Mouse (Mus musculus) spleen, adult 2 months (tissue): ENCODE measurements around the gene Gm49368. TPM values are rescaled to one million over a fixed set of nuclear protein-coding genes. Genes with fewer than 3 reads are reported as not detected.
A peak's percentile ranks its signal among the peaks of the same experiment; 100 is the strongest.

Experiments used
- DNase-seq, 2 experiments: peaks; one replicate each; pipeline versions ENCODE4 v3.0.0 to v3.0.0-alpha.2; 2012 to 2021; ENCODE audit warnings: low spot score in 2 of 2, low read depth in 1 of 2
- H3K27ac ChIP-seq: fragments of 200-500 bp; 2 replicates; pipeline ENCODE4 v1.5.1; 2012; ENCODE audit warnings: low read length, inconsistent platforms; ENCODE audit not compliant: insufficient read depth
- H3K27me3 ChIP-seq: fragments of 200-500 bp; 2 replicates; pipeline ENCODE4 v1.6.1; 2012; ENCODE audit warnings: mild to moderate bottlenecking, moderate library complexity, low read length, inconsistent platforms; ENCODE audit not compliant: control insufficient read depth, insufficient read depth
- H3K36me3 ChIP-seq: fragments of 200-500 bp; 2 replicates; pipeline ENCODE4 v1.6.1; 2012; ENCODE audit warnings: mild to moderate bottlenecking, low read length, inconsistent platforms; ENCODE audit not compliant: control insufficient read depth, insufficient read depth
- H3K4me1 ChIP-seq: fragments of 200-500 bp; 2 replicates; pipeline ENCODE4 v1.6.1; 2011; ENCODE audit warnings: inconsistent platforms; ENCODE audit not compliant: control insufficient read depth, insufficient read depth, insufficient read length
- H3K4me3 ChIP-seq: fragments of 200-500 bp; 2 replicates; pipeline ENCODE4 v1.5.1; 2011; ENCODE audit warnings: mild to moderate bottlenecking, inconsistent platforms; ENCODE audit not compliant: insufficient read depth, insufficient read length; ENCODE audit errors: extremely low read depth
- CTCF ChIP-seq: fragments of 200-500 bp; IDR thresholded peaks from 2 replicates; pipeline ENCODE4 v1.5.1; 2011; ENCODE audit warnings: mild to moderate bottlenecking, inconsistent platforms; ENCODE audit not compliant: insufficient read depth, insufficient read length, insufficient replicate concordance; ENCODE audit errors: extremely low read depth
- POLR2A ChIP-seq: fragments of 200-500 bp; IDR thresholded peaks from 2 replicates; pipeline ENCODE4 v1.6.1; 2011; ENCODE audit warnings: low read depth, low read length, inconsistent platforms
- WGBS: fragments of 180-500 bp; shearing (Covaris S2); methylation state at CpG from one replicate; pipeline ENCODE4 v1.1.7; 2018; 5-methylcytosine and 5-hydroxymethylcytosine counted together
- polyA plus RNA-seq: library from polyadenylated mRNA; depleted of rRNA; stranded (reverse); fragments of >200 nt; gene quantifications from 2 replicates; pipeline ENCODE4 v1.2.3, GENCODE M21; 2012

The Gm49368 gene
- polyA plus RNA-seq, 1 experiment: 0.61 TPM

GRCm38 (mm10) chr7:128053061-128053460 lies 9.4 kb upstream of the Gm49368 start:
- Histone ChIP-seq H3K4me3 (no peak overlapping the region), H3K27ac (0 out of 2 replicates have a peak overlapping the region, but pooled peaks have one; percentile 4), H3K27me3 (no peaks in the 10 kb centered on the region), H3K36me3 (no peaks in the 10 kb centered on the region), H3K4me1 (peaks cover 19% of the 10 kb centered on the region; the same call in 1 of the 2 replicates)
- 41% methylated on average over 5 of the region's 5 CpGs for WGBS
- DNase-seq: no peak
- no peak for TF ChIP-seq CTCF
- no peak for TF ChIP-seq POLR2A

- no peak overlapping the region for H3K27ac ChIP-seq
- TF ChIP-seq CTCF (no peak), POLR2A (no peak)
Observed at GRCm38 (mm10) chr7:128056917-128057444, 5.5 kb upstream of the Gm49368 start.

GRCm38 (mm10) chr7:128057860-128058259 lies 4.6 kb upstream of the Gm49368 start:
- 85% methylated on average over 8 of the region's 8 CpGs for WGBS
- H3K27ac ChIP-seq: no peak overlapping the region
- H3K27me3 ChIP-seq: no peaks in the 10 kb centered on the region
- H3K4me3 ChIP-seq: no peak overlapping the region
- H3K36me3 ChIP-seq: no peaks in the 10 kb centered on the region
- no peak for DNase-seq
- no peak for TF ChIP-seq CTCF
- no peak for TF ChIP-seq POLR2A
- peaks cover 19% of the 10 kb centered on the region; the same call in 1 of the 2 replicates for H3K4me1 ChIP-seq

More at GRCm38 (mm10) chr7:128056917-128057444, 5.5 kb upstream of the Gm49368 start:
- Histone ChIP-seq H3K4me1 (peaks cover 11% of the 10 kb centered on the region; the same call in 1 of the 2 replicates), H3K4me3 (no peak overlapping the region), H3K36me3 (no peaks in the 10 kb centered on the region), H3K27me3 (no peaks in the 10 kb centered on the region)
- 58% methylated on average over 3 of the region's 3 CpGs for WGBS
- no peak for DNase-seq

- H3K36me3 ChIP-seq: no peaks in the 10 kb centered on the region
- DNase-seq: no peak
- no peaks in the 10 kb centered on the region for H3K27me3 ChIP-seq
- H3K27ac ChIP-seq: no peak overlapping the region
- TF ChIP-seq CTCF (no peak), POLR2A (no peak)
- peaks cover 20% of the 10 kb centered on the region; the same call in 1 of the 2 replicates for H3K4me1 ChIP-seq
- H3K4me3 ChIP-seq: no peak overlapping the region
- WGBS: 14% methylated on average over 7 of the region's 7 CpGs
Observed at GRCm38 (mm10) chr7:128058576-128058975, 3.9 kb upstream of the Gm49368 start.

GRCm38 (mm10) chr7:128059091-128059490 lies 3.4 kb upstream of the Gm49368 start:
- Histone ChIP-seq H3K4me1 (peaks cover 20% of the 10 kb centered on the region; the same call in 1 of the 2 replicates), H3K27me3 (no peaks in the 10 kb centered on the region), H3K4me3 (no peak overlapping the region), H3K27ac (no peak overlapping the region), H3K36me3 (no peaks in the 10 kb centered on the region)
- TF ChIP-seq CTCF (no peak), POLR2A (no peak)
- 26% methylated on average over 4 of the region's 4 CpGs for WGBS
- DNase-seq: no peak

- Histone ChIP-seq H3K4me1 (peaks cover 19% of the 10 kb centered on the region; the same call in 1 of the 2 replicates), H3K36me3 (no peaks in the 10 kb centered on the region), H3K4me3 (0 out of 2 replicates have a peak overlapping the region, but pooled peaks have one; percentile 16), H3K27ac (no peak overlapping the region), H3K27me3 (no peaks in the 10 kb centered on the region)
- TF ChIP-seq CTCF (no peak), POLR2A (no peak)
- no peak for DNase-seq
- 80% methylated on average over 6 of the region's 6 CpGs for whole genome bisulfite sequencing
Observed at GRCm38 (mm10) chr7:128063211-128063781, 813 bp downstream of the Gm49368 start.

- Histone ChIP-seq H3K27ac (no peak overlapping the region), H3K27me3 (no peaks in the 10 kb centered on the region), H3K4me3 (no peak overlapping the region), H3K36me3 (no peaks in the 10 kb centered on the region), H3K4me1 (peaks cover 22% of the 10 kb centered on the region; the same call in 1 of the 2 replicates)
- no peak for DNase-seq
- TF ChIP-seq CTCF: no peak
- no peak for TF ChIP-seq POLR2A
- WGBS: 47% methylated on average over 5 of the region's 5 CpGs
Observed at GRCm38 (mm10) chr7:128065547-128065946, 3.1 kb downstream of the Gm49368 start.
